Mouse (Mus musculus) liver, embryonic 14.5 days (tissue): ENCODE results near the gene Polr1e.

Experiments
- CTCF ChIP-seq: IDR thresholded peaks from 2 replicates; pipeline ENCODE4 v1.5.1; 2016; ENCODE audit warnings: antibody characterized with exemption, low read depth, control low read depth
- EP300 ChIP-seq: IDR thresholded peaks from 2 replicates; pipeline ENCODE4 v1.6.1; 2016; ENCODE audit warnings: antibody characterized with exemption, low read depth

DNA sequence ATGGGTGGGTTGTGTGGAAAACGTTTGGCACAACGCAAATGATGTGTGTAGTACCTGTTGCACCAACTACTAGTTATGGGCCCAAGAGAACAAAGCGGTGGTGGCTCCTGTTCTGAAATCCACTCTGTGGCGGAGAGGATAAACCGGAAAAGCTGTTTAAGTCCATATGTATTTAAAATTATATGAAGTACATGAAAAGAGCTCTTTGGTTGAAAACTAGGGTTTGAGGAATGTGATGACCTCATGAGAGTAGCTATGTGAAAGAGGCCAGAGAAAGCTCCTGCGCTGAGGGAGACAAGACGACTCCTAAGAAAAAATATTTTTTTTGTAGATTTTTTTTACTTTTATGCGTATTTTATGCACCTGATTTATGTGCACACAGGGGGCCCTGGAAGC lies 66.5 kb downstream of the Polr1e start:
- TF ChIP-seq CTCF (no peak), EP300 (no peak)
